Mouse (Mus musculus) gastrocnemius, postnatal 4 days (tissue): ENCODE measurements around the gene Olfr633. TPM values are rescaled to one million over a fixed set of nuclear protein-coding genes. Genes with fewer than 3 reads are reported as not detected.
A peak's percentile ranks its signal among the peaks of the same experiment; 100 is the strongest.
"Not testable (repeated sequence)": the region's sequence is repeated elsewhere in the genome, so short reads cannot be mapped to it uniquely, and the experiment has no call there.

Source experiments
- DNase-seq, 2 experiments: peaks; one replicate each; pipeline ENCODE4 v3.0.0; 2021 to 2022; ENCODE audit warnings: low spot score in 2 of 2, mixed read lengths in 2 of 2
- long read RNA-seq, 2 experiments: library from polyadenylated mRNA; stranded (forward); transcript quantifications; one replicate each; pipeline ENCODE4 v2.0.0; 2021
- total RNA-seq, 2 experiments: library from RNA; stranded (reverse); gene quantifications; 2 replicates each; pipeline ENCODE4 v1.2.3; 2021

Gene Olfr633
- not detected for total RNA-seq
- long read RNA-seq, experiment 1: 0 reads
- long read RNA-seq, experiment 2: 0 reads

- DNase-seq: no peak
These were observed at the start of gene Olfr633 for GRCm38 (mm10) chr7:103944137-103944536. Gene Olfr633, plus strand, starts transcription at chr7:103944437.

- DNase-seq: no peak
These were observed 41.0 kb upstream of the Olfr633 start, which contains the start of gene Olfr65 for GRCm38 (mm10) chr7:103903187-103903586. Gene Olfr65, plus strand, starts transcription at chr7:103903487.

- no peak for DNase-seq
These were observed 34.2 kb upstream of the Olfr633 start for GRCm38 (mm10) chr7:103910047-103910446.

GRCm38 (mm10) chr7:103912969-103913511, 31.2 kb upstream of the Olfr633 start:
- DNase-seq: no peak

- DNase-seq: no peak
These were observed 28.9 kb upstream of the Olfr633 start for GRCm38 (mm10) chr7:103915338-103915737.

- DNase-seq: no peak
These were observed 15.7 kb upstream of the Olfr633 start, which contains the start of gene Olfr631 for GRCm38 (mm10) chr7:103928525-103928924. Gene Olfr631, plus strand, starts transcription at chr7:103928825.

- DNase-seq: no peak
These were observed 10.0 kb upstream of the Olfr633 start, which contains the start of gene Olfr632 for GRCm38 (mm10) chr7:103934264-103934663. Gene Olfr632, plus strand, starts transcription at chr7:103934347.

- peak in 1 of 2 experiments; percentile 30 for DNase-seq
These were observed 1.5 kb upstream of the Olfr633 start for GRCm38 (mm10) chr7:103942730-103943129.

GRCm38 (mm10) chr7:103966873-103967272, 22.6 kb downstream of the Olfr633 start:
- not testable (repeated sequence) for DNase-seq

- no peak for DNase-seq
These were observed 26.6 kb downstream of the Olfr633 start, which contains the start of gene Olfr635 for GRCm38 (mm10) chr7:103970852-103971251. Gene Olfr635, plus strand, starts transcription at chr7:103971152.

- DNase-seq: no peak
These were observed 27.5 kb downstream of the Olfr633 start for GRCm38 (mm10) chr7:103971782-103972181.

- DNase-seq: no peak
These were observed 54.2 kb downstream of the Olfr633 start, which contains the start of gene Olfr638 for GRCm38 (mm10) chr7:103998446-103998845. Gene Olfr638, plus strand, starts transcription at chr7:103998746.

Other genes with a start within 250 kb of the Olfr633 start
- gene Olfr243, start 229.8 kb upstream of the Olfr633 start, total RNA-seq: not detected
- not detected for gene Olfr628, start 214.1 kb upstream of the Olfr633 start, total RNA-seq
- gene Olfr629, start 199.5 kb upstream of the Olfr633 start, total RNA-seq: not detected
- not detected for gene Olfr630, start 187.1 kb upstream of the Olfr633 start, total RNA-seq
- gene Olfr69, start 172.8 kb upstream of the Olfr633 start, total RNA-seq: not detected
- not detected for gene Olfr68, start 164.7 kb upstream of the Olfr633 start, total RNA-seq
- gene Olfr67, start 152.6 kb upstream of the Olfr633 start, total RNA-seq: not detected
- 10 to 100 TPM; 62.8 to 81.8 TPM for gene Hbb-bt, start 130.4 kb upstream of the Olfr633 start, total RNA-seq
- 100 to 1,000 TPM; 289 to 541 TPM for gene Hbb-bs, start 116.3 kb upstream of the Olfr633 start, total RNA-seq
- gene Hbb-bh2, start 103.9 kb upstream of the Olfr633 start, total RNA-seq: not detected
- gene Hbb-bh1, start 101.3 kb upstream of the Olfr633 start, total RNA-seq: not detected
- gene Hbb-y, start 91.2 kb upstream of the Olfr633 start, total RNA-seq: not detected
- not detected for gene Olfr66, start 58.2 kb upstream of the Olfr633 start, total RNA-seq
- not detected for gene Olfr64, start 50.0 kb upstream of the Olfr633 start, total RNA-seq
- gene Olfr65, start 41.0 kb upstream of the Olfr633 start, total RNA-seq: not detected
- not detected for gene Olfr631, start 15.6 kb upstream of the Olfr633 start, total RNA-seq
- not detected for gene Olfr632, start 10.1 kb upstream of the Olfr633 start, total RNA-seq
- gene Olfr635, start 26.7 kb downstream of the Olfr633 start, total RNA-seq: under 1 TPM in 1 of 2 experiments, not detected in 1; 0.03 TPM
- not detected for gene Olfr638, start 54.3 kb downstream of the Olfr633 start, total RNA-seq
- gene Olfr639, start 72.9 kb downstream of the Olfr633 start, total RNA-seq: under 1 TPM; 0.03 to 0.05 TPM
- not detected for gene Olfr640, start 81.1 kb downstream of the Olfr633 start, total RNA-seq
- gene Olfr641, start 91.0 kb downstream of the Olfr633 start, total RNA-seq: not detected
- gene Olfr642, start 108.2 kb downstream of the Olfr633 start, total RNA-seq: not detected
- not detected for gene 4930516K23Rik, start 117.0 kb downstream of the Olfr633 start, total RNA-seq
- not detected for gene Olfr644, start 127.4 kb downstream of the Olfr633 start, total RNA-seq
- gene Olfr645, start 141.0 kb downstream of the Olfr633 start, total RNA-seq: not detected
- gene Olfr646, start 160.4 kb downstream of the Olfr633 start, total RNA-seq: not detected
- not detected for gene Ubqln5, start 185.4 kb downstream of the Olfr633 start, total RNA-seq
- not detected for gene Olfr643, start 193.0 kb downstream of the Olfr633 start, total RNA-seq
- gene Ubqln3, start 198.8 kb downstream of the Olfr633 start, total RNA-seq: not detected
- not detected for gene Ubqlnl, start 206.1 kb downstream of the Olfr633 start, total RNA-seq
- gene Olfm5, start 220.4 kb downstream of the Olfr633 start, total RNA-seq: not detected
- gene Olfr648, start 239.0 kb downstream of the Olfr633 start, total RNA-seq: not detected